25 mouse cellular contexts compared by ENCODE assay signal in the genomic region with DNA sequence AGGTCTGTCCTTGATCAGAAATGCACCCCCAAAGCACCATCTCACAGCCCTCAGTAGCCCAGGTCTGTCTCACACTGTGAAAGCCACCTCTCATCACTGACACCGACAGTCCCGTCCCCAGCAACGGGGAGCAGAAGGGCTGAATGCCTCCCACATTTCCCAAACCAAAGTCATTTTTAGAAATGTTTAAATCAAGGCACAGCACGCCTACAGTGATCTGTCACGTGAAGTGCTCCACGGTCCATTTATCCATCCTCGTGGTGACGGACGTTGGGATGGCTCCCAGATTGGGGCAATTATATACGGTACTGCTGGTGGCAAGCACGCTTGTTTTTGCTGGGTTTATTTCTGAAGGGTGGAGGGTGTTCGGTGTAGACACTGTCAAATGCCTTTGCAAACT.
DNase-seq lines count a peak whose midpoint lies in the region; ATAC-seq and TF ChIP-seq lines count a peak whose summit lies in the region.
"Had no signal": no experiment of that assay in that cellular context is flagged by ENCODE, and none has a peak within 500 bp of the region (broad histone marks: within the 10 kb centered on the region; RNA-seq: fewer than 3 reads in every experiment).

No protein-coding gene starts in this region.

- DNase-seq in hindbrain, postnatal 0 days (ENCODE audit: low spot score) = peak; percentile 12
- peak; percentile 15 to 53 for DNase-seq in frontal cortex, postnatal 14 days (ENCODE audit: low spot score in 2 of 2)
- peak; percentile 52 to 88 for DNase-seq in left cerebral cortex, postnatal 25 days (ENCODE audit: low spot score in 2 of 2)
- DNase-seq in telencephalon, adult 2 months (ENCODE audit: low read depth, low spot score) = peak; percentile 61
- no peak for DNase-seq in gastrocnemius, postnatal 4 days (ENCODE audit: low spot score in 2 of 2)
- DNase-seq in testis, postnatal 14 days (ENCODE audit: low spot score) = no peak
- DNase-seq: adrenal gland, postnatal 14 days; cerebellum, adult 11-12 months; cerebellum, postnatal 36 days; forebrain, postnatal 0 days; heart, postnatal 14 days; kidney, postnatal 4 days; liver, embryonic 13.5 days; thymus, postnatal 14 days had no signal

- H3K4me2 ChIP-seq in hindbrain, postnatal 0 days (ENCODE audit: low read depth, low read length) = no peak overlapping the region
- no peak overlapping the region for H3K4me2 ChIP-seq in hindbrain, embryonic 12.5 days (replicated peaks)
- H3K4me2 ChIP-seq: embryonic facial prominence, embryonic 15.5 days; heart, embryonic 12.5 days; hindbrain, embryonic 13.5 days; kidney, embryonic 15.5 days; limb, embryonic 13.5 days; liver, embryonic 13.5 days; lung, embryonic 15.5 days had no signal

- H3K9me3 ChIP-seq in hindbrain, postnatal 0 days (ENCODE audit: low read length) = no peaks in the 10 kb centered on the region
- H3K9me3 ChIP-seq in hindbrain, embryonic 12.5 days (replicated peaks) = no peaks in the 10 kb centered on the region
- H3K9me3 ChIP-seq: embryonic facial prominence, embryonic 15.5 days; hindbrain, embryonic 13.5 days; kidney, embryonic 15.5 days; limb, embryonic 13.5 days; liver, embryonic 13.5 days; lung, embryonic 15.5 days; midbrain, embryonic 10.5 days had no signal

- no peaks in the 10 kb centered on the region for H3K4me1 ChIP-seq in hindbrain, postnatal 0 days (ENCODE audit: insufficient read depth, low read length)
- no peaks in the 10 kb centered on the region for H3K4me1 ChIP-seq in hindbrain, embryonic 12.5 days
- H3K4me1 ChIP-seq: embryonic facial prominence, embryonic 15.5 days; heart, embryonic 12.5 days; hindbrain, embryonic 13.5 days; kidney, embryonic 15.5 days; limb, embryonic 13.5 days; liver, embryonic 13.5 days; lung, embryonic 15.5 days; midbrain, embryonic 10.5 days had no signal

- WGBS in hindbrain, postnatal 0 days = 50% methylated on average over 12 of the region's 12 CpGs
- 80% methylated on average over 12 of the region's 12 CpGs for WGBS in hindbrain, embryonic 12.5 days

- H3K27me3 ChIP-seq in hindbrain, postnatal 0 days (ENCODE audit: insufficient read depth, low read length) = no peaks in the 10 kb centered on the region
- no peaks in the 10 kb centered on the region for H3K27me3 ChIP-seq in hindbrain, embryonic 12.5 days
- H3K27me3 ChIP-seq: embryonic facial prominence, embryonic 15.5 days; heart, embryonic 12.5 days; hindbrain, embryonic 13.5 days; kidney, embryonic 15.5 days; limb, embryonic 13.5 days; liver, embryonic 13.5 days; lung, embryonic 15.5 days had no signal

- H3K9ac ChIP-seq in hindbrain, postnatal 0 days (replicated peaks; ENCODE audit: low read length) = no peak overlapping the region
- no peak overlapping the region for H3K9ac ChIP-seq in hindbrain, embryonic 12.5 days
- H3K9ac ChIP-seq: embryonic facial prominence, embryonic 15.5 days; forebrain, postnatal 0 days; heart, embryonic 12.5 days; hindbrain, embryonic 13.5 days; kidney, embryonic 15.5 days; limb, embryonic 13.5 days; liver, embryonic 13.5 days; lung, embryonic 15.5 days had no signal

- no peak overlapping the region for H3K4me3 ChIP-seq in hindbrain, postnatal 0 days (ENCODE audit: low read length)
- H3K4me3 ChIP-seq in hindbrain, embryonic 12.5 days = no peak overlapping the region
- H3K4me3 ChIP-seq: embryonic facial prominence, embryonic 15.5 days; heart, embryonic 12.5 days; hindbrain, embryonic 13.5 days; kidney, embryonic 15.5 days; limb, embryonic 13.5 days; liver, embryonic 13.5 days; lung, embryonic 15.5 days; midbrain, embryonic 10.5 days had no signal

- intact Hi-C loops in left cerebral cortex, postnatal 25 days (cut with DNase I) = loop anchor here (2.0 to 10.0 kb wide), 4 partner anchors 132 to 802 kb away; partner anchors contain the start of gene Tshz3

- ATAC-seq in hindbrain, postnatal 0 days = 0 out of 2 replicates have a peak, but pooled peaks have one; percentile 18
- ATAC-seq in hindbrain, embryonic 12.5 days (ENCODE audit: low FRiP score) = no peak
- ATAC-seq: forebrain, postnatal 0 days; intestine, embryonic 16.5 days had no signal

- TF ChIP-seq CTCF in hindbrain, postnatal 0 days (IDR thresholded peaks at IDR 0.05; ENCODE audit: low read depth) = no peak

- no peaks in the 10 kb centered on the region for H3K36me3 ChIP-seq in hindbrain, postnatal 0 days (ENCODE audit: insufficient read depth, low read length)
- H3K36me3 ChIP-seq in hindbrain, embryonic 12.5 days = no peaks in the 10 kb centered on the region
- H3K36me3 ChIP-seq: embryonic facial prominence, embryonic 15.5 days; G1E; heart, embryonic 12.5 days; hindbrain, embryonic 13.5 days; kidney, embryonic 15.5 days; limb, embryonic 13.5 days; liver, embryonic 13.5 days; lung, embryonic 15.5 days; midbrain, embryonic 10.5 days had no signal

- no peak overlapping the region for H3K27ac ChIP-seq in hindbrain, postnatal 0 days
- no peak overlapping the region for H3K27ac ChIP-seq in hindbrain, embryonic 12.5 days
- H3K27ac ChIP-seq: embryonic facial prominence, embryonic 15.5 days; hindbrain, embryonic 13.5 days; kidney, embryonic 15.5 days; limb, embryonic 13.5 days; liver, embryonic 13.5 days; lung, embryonic 15.5 days; macrophage; midbrain, embryonic 10.5 days had no signal

Comparison
In these comparisons a context has a peak if more than half of its experiments do, and no peak if none do; other contexts are left out.
1. DNase-seq: peak in hindbrain, postnatal 0 days (single experiment), frontal cortex, postnatal 14 days (2 of 2), left cerebral cortex, postnatal 25 days (2 of 2) and telencephalon, adult 2 months (single experiment); none in gastrocnemius, postnatal 4 days (0 of 2) and testis, postnatal 14 days (single experiment).